Mouse (Mus musculus): ENCODE results near the gene Asic2.
"Not testable (repeated sequence)": the region's sequence is repeated elsewhere in the genome, so short reads cannot be mapped to it uniquely, and the experiment has no call there.

The Asic2 gene

GRCm38 (mm10) chr11:81361040-81361439 lies 607.2 kb downstream of the Asic2 start:
- no peak for DNase-seq (ENCODE audit: low read depth, low spot score)

DNA sequence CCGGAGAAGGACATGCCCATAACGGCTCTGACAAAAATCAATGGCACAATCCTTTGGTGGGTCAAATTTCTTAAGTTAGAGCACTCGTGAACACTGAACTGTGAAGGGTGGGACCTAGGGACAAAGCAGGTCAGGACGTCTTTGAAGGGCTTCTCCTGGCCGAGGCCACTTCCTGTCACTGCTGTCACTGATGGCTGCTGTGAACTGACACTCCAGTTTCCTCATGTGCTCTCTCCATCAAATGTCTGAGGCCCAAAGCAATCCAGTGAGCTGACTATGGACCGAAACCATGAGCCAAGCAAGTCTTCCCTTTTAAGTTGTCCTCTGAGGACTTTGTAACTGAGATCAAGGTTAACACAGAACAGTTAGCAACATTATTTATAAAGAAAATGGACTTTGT lies 617.8 kb downstream of the Asic2 start:
- not testable (repeated sequence) for DNase-seq (ENCODE audit: low read depth, low spot score)

- no peak for DNase-seq (ENCODE audit: low read depth, low spot score)
Measured at GRCm38 (mm10) chr11:81331977-81332376, 636.3 kb downstream of the Asic2 start.

DNA sequence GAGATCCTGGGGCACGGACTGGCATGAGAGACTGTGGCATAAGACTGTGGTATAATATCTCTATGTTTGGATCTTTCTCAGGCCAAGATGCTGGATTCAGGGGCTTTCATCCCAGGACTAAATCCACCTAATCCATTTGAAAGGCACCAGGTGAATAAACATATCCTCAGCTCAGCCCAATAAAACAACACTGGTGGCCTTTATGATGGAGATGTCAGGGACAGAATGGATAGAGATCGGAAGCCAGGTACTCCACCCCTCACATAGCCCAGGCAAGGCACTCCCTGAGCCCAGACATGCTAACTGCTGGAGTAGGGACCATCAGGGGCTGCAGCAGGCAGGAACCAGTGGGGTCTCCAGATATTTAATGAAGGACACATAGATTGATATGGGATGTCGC lies 637.3 kb downstream of the Asic2 start:
- DNase-seq (ENCODE audit: low read depth, low spot score): no peak

GRCm38 (mm10) chr11:81328088-81328487 lies 640.2 kb downstream of the Asic2 start:
- DNase-seq (ENCODE audit: low read depth, low spot score): no peak

DNA sequence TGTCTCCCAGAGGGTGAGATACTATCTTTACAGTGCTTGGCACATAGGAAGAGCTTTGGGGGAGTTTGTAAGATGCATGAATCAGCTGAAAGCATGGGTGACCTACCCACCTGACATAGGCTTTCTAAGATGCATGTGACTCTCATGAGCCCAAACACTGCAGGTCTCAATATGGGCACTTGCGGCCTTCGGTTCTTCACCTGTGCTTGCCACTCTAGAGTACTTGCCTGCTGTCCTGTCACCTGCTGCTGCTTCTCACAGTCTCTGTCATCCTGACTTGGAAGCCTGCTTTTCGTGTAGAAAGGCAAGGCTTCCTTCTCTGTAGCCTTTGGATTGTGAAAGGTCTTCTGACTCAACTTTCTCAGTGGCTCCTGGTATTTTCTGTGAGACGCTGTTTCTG lies 645.1 kb downstream of the Asic2 start:
- no peak for DNase-seq (ENCODE audit: low read depth, low spot score)

DNA sequence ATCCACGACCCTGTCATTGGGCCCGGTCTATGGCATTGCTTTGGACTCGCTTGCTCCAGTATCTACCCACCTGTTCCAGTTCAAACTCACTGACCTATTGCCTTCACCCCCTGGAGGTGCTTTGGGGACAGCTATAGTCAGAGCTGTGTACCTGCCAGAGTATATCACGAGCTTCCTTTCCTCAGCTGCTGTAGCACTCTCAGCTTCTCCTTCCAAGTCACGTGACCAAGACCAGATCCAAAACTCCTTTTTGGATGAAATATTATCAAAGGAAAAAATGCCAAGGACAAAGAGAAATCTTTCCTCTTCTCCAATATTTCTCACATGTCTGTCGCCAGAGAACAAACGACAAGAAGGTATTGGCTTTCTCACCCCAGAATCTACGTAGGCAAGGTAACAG lies 645.8 kb downstream of the Asic2 start:
- no peak for DNase-seq (ENCODE audit: low read depth, low spot score)

DNA sequence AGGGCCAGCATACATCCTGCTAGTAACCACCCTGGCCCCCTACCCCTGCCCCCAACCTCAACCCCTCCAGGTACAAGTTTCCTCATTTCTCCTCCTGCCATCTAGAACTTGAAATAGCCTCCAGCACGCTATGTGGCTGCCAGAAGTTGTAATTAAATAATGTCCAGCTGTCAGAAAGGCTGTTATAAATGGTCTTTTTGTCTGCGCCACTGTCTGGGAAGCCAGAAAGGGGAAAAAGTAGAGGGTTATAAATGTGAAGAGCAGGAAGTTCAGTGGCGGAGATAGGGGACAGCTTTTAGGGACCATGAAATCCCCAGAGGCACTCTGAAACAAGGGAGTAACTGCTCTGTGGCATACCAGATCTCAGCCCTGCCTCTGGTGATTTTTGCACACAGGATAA lies 678.2 kb downstream of the Asic2 start:
- no peak for DNase-seq (ENCODE audit: low read depth, low spot score)

GRCm38 (mm10) chr11:81283185-81283584 lies 685.1 kb downstream of the Asic2 start:
- no peak for DNase-seq (ENCODE audit: low read depth, low spot score)

DNA sequence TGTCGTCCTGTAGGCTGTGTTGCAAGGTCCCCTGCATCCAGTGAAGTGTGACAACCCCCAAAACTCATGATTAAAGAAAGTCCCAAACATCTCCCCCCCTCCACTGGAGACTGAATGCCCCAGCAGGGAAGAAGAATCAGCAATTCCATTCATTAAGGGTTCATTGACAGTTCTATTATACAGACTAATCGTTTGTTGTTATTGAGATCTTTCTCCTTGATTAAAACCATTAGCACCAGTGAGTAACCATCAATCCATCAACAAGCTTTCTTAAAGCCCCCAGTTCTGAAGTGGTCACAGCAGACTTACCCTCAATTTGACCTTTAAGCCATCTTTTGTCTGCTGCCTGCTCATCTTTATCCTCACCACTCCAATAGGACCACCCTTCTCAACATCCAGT lies 688.2 kb downstream of the Asic2 start:
- DNase-seq (ENCODE audit: low read depth, low spot score): no peak

DNA sequence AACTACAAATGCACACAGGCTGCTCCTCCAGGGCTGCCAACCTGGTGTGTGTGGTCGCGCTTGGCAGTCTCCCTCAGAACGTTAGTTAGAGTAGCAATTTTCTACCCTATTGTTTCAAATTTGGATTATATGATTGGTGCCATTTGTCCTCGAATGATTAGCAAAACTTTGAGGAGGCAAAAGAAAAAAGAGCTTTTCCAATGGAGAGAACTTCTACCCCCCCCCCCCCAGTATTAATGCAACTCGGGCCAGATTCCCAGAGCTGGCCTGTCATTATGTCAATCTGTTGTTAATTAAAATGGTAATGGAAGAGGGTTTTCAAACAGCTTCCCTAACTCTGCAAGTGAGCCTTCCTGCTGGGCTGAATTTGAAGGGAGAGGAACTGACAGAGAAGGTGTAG lies 690.9 kb downstream of the Asic2 start:
- no peak for DNase-seq (ENCODE audit: low read depth, low spot score)

DNA sequence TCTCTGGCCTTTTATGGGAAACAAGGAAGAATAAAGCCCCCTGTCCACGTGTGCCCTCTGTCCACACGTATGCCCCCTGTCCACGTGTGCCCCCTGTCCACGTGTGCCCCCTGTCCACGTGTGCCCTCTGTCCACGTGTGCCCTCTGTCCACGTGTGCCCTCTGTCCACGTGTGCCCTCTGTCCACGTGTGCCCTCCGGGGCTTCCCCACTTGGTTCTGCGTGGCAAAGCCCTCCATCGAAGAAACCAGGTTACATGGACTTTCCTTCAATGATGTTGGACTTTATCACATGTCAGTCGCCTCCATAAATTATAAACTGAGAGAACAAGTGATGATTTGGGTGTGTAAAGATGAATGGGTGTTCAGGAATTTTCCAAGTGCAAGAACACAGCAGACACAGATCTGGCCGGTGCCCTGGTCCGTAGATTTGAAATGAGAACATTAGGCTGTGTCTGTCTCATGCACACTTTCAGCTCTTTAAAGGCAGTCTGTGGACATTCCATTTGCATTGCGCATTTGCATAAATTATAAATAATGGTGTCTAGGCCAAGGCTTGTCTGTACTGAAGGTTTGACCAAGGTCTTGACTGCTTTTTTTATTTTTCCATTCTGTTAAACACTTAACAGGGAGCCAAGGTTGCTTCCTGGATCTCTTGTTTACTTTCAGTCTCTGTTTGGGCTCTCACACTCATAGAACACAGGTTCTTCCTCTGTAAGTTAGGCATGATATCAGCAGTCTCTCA lies 695.4 kb downstream of the Asic2 start:
- DNase-seq (ENCODE audit: low read depth, low spot score): no peak

DNA sequence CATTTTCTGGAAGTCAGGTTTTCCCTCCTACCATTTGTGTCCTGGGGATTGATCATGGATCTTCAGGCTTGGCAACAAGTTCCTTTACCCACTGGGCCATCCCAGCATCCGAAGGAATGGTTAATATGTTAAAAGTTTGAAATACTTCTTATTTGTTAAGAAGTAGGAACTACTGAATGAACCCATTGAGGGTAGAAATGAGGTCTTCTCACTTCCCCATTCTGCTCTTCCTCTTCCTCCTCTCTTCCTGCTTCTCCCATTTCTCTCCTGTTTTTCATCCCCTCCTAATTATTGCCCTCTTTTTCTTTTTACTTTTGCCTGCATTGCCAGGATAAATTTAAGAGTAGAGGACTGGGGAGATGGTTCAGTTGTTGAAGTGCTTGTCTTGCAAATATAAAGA lies 696.8 kb downstream of the Asic2 start:
- no peak for DNase-seq (ENCODE audit: low read depth, low spot score)

DNA sequence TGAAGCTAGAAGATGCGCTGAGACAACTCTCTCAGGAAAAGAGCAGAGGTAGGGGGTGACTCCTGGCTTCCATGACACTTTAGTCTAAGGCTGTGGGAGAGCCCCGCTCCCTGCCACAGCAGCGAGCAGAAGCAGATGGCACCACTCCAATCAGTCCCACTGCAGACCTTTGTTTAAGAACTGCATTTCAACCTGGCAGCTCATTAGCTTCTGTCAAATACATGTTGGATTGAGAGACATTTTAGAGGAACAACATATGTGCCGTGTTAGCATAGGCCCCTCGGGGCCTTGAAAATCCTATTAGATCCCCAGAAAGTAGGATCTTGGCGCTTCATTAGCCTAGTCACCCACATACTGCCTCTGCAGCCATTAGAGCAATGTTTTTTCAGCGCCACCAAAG lies 697.7 kb downstream of the Asic2 start:
- DNase-seq (ENCODE audit: low read depth, low spot score): no peak

DNA sequence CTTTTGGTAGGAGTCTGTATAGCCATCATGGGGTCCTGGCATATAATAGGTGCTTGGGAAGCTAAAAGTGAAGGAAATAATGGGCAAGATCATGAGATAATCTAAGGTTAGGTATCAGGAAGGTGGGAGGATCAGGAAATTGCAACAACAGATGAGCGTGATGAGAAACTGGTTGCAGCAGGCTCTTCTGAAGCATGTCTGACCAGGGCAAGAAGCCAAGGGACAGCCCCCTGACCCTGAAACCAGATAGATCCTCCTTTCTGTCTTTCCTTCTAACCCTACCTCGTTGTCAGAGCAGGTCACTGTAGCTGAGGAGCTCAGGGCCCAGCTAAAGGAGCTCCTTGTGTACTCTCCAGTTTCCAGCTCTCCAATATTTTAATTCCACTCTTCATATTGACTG lies 704.5 kb downstream of the Asic2 start:
- DNase-seq (ENCODE audit: low read depth, low spot score): no peak

DNA sequence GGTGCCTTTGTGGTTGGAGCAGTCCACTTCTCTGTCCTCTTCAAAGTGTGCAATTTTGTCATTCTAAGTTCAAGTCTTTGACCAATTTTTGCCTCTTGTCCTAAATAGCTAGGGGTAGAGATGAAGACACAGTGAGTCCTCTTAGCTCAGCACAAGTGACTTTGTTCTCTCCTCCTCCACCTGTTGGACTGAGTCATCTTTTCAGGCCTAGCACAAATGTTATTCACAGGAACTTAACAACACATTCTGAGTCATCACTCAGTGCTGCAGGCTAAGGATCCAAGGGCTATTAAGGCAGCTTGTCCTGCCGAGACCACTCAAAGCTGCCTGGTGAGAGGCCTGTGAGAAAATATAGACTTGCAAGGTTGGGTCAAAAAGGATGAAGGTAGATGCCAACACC lies 705.1 kb downstream of the Asic2 start:
- no peak for DNase-seq (ENCODE audit: low read depth, low spot score)

DNA sequence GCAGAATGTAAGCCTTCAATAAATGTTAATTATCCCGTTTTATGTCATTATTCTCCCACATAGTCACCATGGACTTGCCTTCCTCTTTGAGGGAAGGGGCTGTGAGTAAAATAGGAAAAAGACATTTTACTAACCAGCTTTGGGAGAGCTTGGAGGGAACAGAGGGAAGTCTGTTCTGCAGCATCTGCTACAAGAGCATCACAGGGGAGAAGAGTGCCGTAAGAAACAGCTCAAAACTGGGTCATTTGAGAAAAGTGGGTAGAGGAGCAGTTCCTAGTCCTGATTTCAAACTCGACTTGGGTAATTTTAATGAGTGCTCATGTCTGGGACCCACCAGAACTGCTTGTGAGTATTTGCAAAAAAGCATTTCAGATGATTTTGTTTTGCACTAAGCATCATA lies 707.0 kb downstream of the Asic2 start:
- DNase-seq (ENCODE audit: low read depth, low spot score): no peak

GRCm38 (mm10) chr11:81241183-81241582 lies 727.1 kb downstream of the Asic2 start:
- not testable (repeated sequence) for DNase-seq (ENCODE audit: low read depth, low spot score)

- no peak for DNase-seq (ENCODE audit: low read depth, low spot score)
Measured at GRCm38 (mm10) chr11:81239966-81240681, 728.1 kb downstream of the Asic2 start.

DNA sequence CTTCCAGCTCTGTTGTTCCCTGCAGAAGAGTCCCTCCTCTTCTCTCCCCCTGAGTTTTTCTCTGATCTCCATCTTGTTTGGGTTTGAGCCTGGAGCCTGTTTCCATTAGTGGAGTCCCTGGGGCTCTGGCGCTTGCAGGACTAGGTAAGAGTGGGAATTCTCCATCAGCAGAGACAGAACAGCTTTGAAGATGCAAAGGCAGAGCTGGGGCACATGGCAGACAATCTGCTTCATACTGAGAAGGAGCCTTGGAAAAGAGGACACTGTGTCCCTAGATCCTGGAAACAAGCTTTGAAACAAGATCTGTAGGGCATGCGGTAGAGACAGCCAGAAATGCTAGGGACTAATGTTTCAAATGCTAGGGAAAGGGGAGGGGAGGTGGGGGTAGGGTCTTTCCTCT lies 729.2 kb downstream of the Asic2 start:
- DNase-seq (ENCODE audit: low read depth, low spot score): no peak

GRCm38 (mm10) chr11:81236070-81236469 lies 732.2 kb downstream of the Asic2 start:
- no peak for DNase-seq (ENCODE audit: low read depth, low spot score)

DNA sequence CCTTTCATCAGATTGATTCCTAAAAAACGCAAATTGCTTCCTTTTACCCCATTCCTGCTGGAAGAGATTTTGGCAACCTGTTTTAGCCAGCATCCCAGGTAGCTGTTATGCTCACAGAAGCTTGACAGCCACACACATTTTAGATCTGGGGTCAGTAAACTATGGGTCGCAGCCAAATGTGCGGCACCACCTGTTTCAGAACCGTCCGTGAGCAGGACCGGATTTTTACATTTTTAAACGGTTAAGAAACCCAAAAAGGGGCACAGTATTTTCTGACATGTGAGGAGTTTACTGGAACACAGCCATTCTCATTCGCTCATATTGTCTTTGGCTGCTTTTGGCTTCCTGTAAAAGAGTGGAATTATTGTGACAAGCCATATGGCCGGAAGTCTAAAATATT lies 744.9 kb downstream of the Asic2 start:
- DNase-seq (ENCODE audit: low read depth, low spot score): no peak

GRCm38 (mm10) chr11:81220786-81221185 lies 747.5 kb downstream of the Asic2 start:
- no peak for DNase-seq (ENCODE audit: low read depth, low spot score)

All from CD4-positive helper T cell, adult 2 months (primary cell).